Mouse (Mus musculus): ENCODE measurements at regions not wholly inside any gene's neighbourhood (a gene's known extent, or its start where the extent isn't known, plus 50 kb on each side); places are given as distances from the start of the nearest gene placed in this dataset.

DNA sequence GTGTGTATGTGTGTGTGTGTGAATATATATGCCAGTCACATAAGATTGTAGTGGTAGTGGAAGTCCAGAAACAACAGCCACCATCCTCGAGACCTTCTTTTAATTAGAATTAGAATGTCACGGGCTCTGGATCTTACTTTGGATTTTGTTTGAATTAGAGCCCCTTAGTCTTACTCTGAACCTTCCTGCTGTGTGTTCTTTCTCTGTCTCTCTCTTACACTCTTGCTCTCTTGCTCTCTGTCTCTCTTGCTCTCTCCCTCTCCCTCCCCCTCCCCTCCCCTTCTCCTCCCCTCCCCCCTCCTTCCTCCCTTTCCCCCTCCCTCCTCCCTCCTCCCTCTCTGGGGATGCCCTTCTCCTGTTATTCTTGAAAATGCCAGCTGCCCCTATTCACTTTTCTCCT is 53.1 kb upstream of the Mdm1 start:
- ATAC-seq (replicated peaks; ENCODE audit: low FRiP score, low TSS enrichment, poor library complexity, severe bottlenecking): no peak

- ATAC-seq (replicated peaks; ENCODE audit: low FRiP score, low TSS enrichment, poor library complexity, severe bottlenecking): no peak
Observed at GRCm38 (mm10) chr10:118089879-118090278, 51.7 kb upstream of the Mdm1 start.

GRCm38 (mm10) chr10:118091476-118091875 is 50.1 kb upstream of the Mdm1 start:
- peak; percentile 47 for ATAC-seq (replicated peaks; ENCODE audit: low FRiP score, low TSS enrichment, poor library complexity, severe bottlenecking)

All from megakaryocyte-erythroid progenitor cell, adult 5-6 weeks (primary cell).